Mouse (Mus musculus) E14TG2a.4 (cell line): ENCODE measurements around the gene Stbd1.

Source experiments
- CTCF ChIP-seq: conservative IDR thresholded peaks from 2 replicates; pipeline ENCODE4 v1.5.1; 2014; ENCODE audit warnings: low read length
- NANOG ChIP-seq: IDR thresholded peaks from 2 replicates; pipeline ENCODE4 v1.6.1; 2014; ENCODE audit warnings: borderline replicate concordance, low read length, mixed read lengths
- POU5F1 ChIP-seq: IDR thresholded peaks from 2 replicates; pipeline ENCODE4 v1.6.1; 2014; ENCODE audit warnings: low read length, borderline replicate concordance

DNA sequence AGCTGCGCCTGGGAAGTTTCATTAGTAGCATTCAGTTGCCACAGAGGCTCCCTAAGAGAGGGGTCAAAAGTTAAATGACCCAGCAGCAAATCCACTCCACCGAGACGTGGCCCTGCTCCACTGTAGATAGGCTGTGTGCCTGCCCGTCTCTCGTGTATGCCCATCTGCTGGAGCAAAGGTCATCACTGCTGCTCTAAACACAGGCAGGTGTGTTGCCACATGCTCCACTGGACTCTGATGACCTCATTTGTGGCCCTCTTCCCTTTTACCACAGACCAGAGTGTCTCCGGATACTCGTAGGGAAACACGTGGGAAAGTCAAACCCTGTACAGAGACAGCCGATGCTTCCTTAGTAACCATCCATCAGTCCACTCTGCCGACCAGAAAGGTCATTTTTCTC, 16.9 kb upstream of the Stbd1 start:
- TF ChIP-seq CTCF = no peak
- no peak for TF ChIP-seq NANOG
- no peak for TF ChIP-seq POU5F1
